Mouse (Mus musculus) C2C12 (cell line): ENCODE results near the gene Rgs6. TPM values are rescaled to one million over a fixed set of nuclear protein-coding genes. Genes with fewer than 3 reads are reported as not detected.

Experiments used
- H3K27me3 ChIP-seq: one replicate; pipeline ENCODE4 v1.6.1; 2011; ENCODE audit not compliant: control insufficient read depth, insufficient read depth, insufficient read length
- H3K36me3 ChIP-seq: one replicate; pipeline ENCODE4 v1.6.1; 2011; ENCODE audit not compliant: control insufficient read depth, insufficient read depth
- H3K4me3 ChIP-seq: one replicate; pipeline ENCODE4 v1.5.1; 2011; ENCODE audit warnings: mild to moderate bottlenecking, control low read depth; ENCODE audit not compliant: poor library complexity, insufficient read depth, severe bottlenecking
- H3K79me2 ChIP-seq: one replicate; pipeline ENCODE4 v1.6.1; 2011; ENCODE audit not compliant: control insufficient read depth, insufficient read depth
- H3K79me3 ChIP-seq: one replicate; pipeline ENCODE4 v1.6.1; 2011; ENCODE audit warnings: low read depth, control low read depth
- H3ac ChIP-seq: one replicate; pipeline ENCODE3; 2011; ENCODE audit warnings: low read depth; ENCODE audit not compliant: control insufficient read depth, insufficient read length
- CEBPB ChIP-seq: IDR thresholded peaks from one replicate; pipeline ENCODE4 v1.6.1; 2011; ENCODE audit warnings: low read depth, mild to moderate bottlenecking, control low read depth, moderate library complexity
- CTCF ChIP-seq: IDR thresholded peaks from one replicate; pipeline ENCODE4 v1.5.1; 2011; ENCODE audit not compliant: control insufficient read depth, insufficient read depth, insufficient read length
- FOSL1 ChIP-seq: IDR thresholded peaks from one replicate; pipeline ENCODE4 v1.8.0; 2011; ENCODE audit warnings: mild to moderate bottlenecking, low read length; ENCODE audit not compliant: poor library complexity, insufficient read depth, severe bottlenecking
- MAX ChIP-seq: IDR thresholded peaks from one replicate; pipeline ENCODE4 v1.6.1; 2011; ENCODE audit warnings: mild to moderate bottlenecking, control low read depth
- MYOD1 ChIP-seq: IDR thresholded peaks from one replicate; pipeline ENCODE4 v1.6.1; 2011; ENCODE audit warnings: low read depth; ENCODE audit not compliant: control insufficient read depth, insufficient read length
- MYOG ChIP-seq: IDR thresholded peaks from one replicate; pipeline ENCODE4 v1.6.1; 2011; ENCODE audit not compliant: control insufficient read depth, insufficient read length; ENCODE audit errors: extremely low read depth
- USF1 ChIP-seq: IDR thresholded peaks from one replicate; pipeline ENCODE4 v1.6.1; 2011; ENCODE audit warnings: low read depth, mild to moderate bottlenecking, control low read depth, moderate library complexity
- polyA plus RNA-seq: library from polyadenylated mRNA; unstranded; fragments of >200 nt; fragmentation: generic; extraction: Trizol; gene quantifications from one replicate; pipeline ENCODE4 v1.2.1, GENCODE M21; 2012; ENCODE audit warnings: missing spikeins

The Rgs6 gene
- polyA plus RNA-seq, 1 experiment, result not detected

DNA sequence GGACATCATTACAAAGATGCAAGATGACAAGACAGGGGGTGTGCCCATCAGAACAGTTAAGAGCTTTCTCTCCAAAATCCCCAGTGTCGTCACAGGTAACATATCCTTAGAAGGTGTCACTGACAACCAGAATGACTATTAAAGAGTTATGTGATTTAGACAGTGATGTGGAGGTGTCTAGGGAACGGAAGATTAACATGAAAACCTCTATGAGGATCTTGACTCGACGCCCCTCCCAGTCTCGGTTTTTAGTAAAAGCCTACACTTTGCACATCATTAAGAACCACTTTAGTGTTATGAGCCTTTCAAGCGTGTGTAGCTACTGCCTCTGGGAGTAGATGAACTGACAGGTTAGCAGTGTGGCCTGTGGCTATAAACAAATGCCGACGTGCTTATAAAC is 397.2 kb downstream of the Rgs6 start:
- no peaks in the 10 kb centered on the region for H3K79me2 ChIP-seq
- H3ac ChIP-seq, result no peak overlapping the region
- no peak for TF ChIP-seq CEBPB
- no peak for TF ChIP-seq MAX
- TF ChIP-seq USF1, result no peak
- TF ChIP-seq CTCF, result no peak
- no peak for TF ChIP-seq MYOG
- TF ChIP-seq MYOD1, result no peak
- no peak for TF ChIP-seq FOSL1
- H3K4me3 ChIP-seq, result no peak overlapping the region
- H3K36me3 ChIP-seq, result no peaks in the 10 kb centered on the region
- no peaks in the 10 kb centered on the region for H3K27me3 ChIP-seq
- no peaks in the 10 kb centered on the region for H3K79me3 ChIP-seq

GRCm38 (mm10) chr12:82987661-82988060 is 399.6 kb downstream of the Rgs6 start:
- Histone ChIP-seq H3K36me3 (no peaks in the 10 kb centered on the region), H3K79me2 (no peaks in the 10 kb centered on the region), H3K79me3 (no peaks in the 10 kb centered on the region), H3K4me3 (no peak overlapping the region), H3ac (no peak overlapping the region), H3K27me3 (no peaks in the 10 kb centered on the region)
- TF ChIP-seq MYOD1 (no peak), MYOG (no peak), MAX (no peak), CEBPB (no peak), FOSL1 (no peak), CTCF (no peak), USF1 (no peak)

DNA sequence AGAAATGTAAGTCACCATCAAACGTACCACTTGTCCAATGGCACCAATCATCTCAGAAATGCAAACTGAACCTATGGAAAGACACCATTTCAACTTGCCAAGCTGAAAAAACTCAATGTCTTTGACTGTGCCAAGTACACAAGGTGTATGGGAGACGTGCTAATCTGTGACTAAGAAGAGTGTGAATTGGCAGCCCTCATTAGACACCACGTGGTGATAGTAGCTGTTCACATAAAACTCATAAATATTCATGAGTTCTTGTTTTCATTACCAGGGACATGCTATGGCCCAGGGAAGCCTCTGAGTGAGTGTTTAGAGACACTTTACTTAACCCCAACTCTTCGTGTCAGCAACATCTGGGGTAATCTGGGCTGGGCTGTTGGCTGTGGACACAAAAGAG is 405.8 kb downstream of the Rgs6 start:
- Histone ChIP-seq H3K36me3 (no peaks in the 10 kb centered on the region), H3K27me3 (no peaks in the 10 kb centered on the region), H3K4me3 (no peak overlapping the region), H3K79me3 (no peaks in the 10 kb centered on the region), H3ac (no peak overlapping the region), H3K79me2 (no peaks in the 10 kb centered on the region)
- TF ChIP-seq MYOD1, result no peak
- no peak for TF ChIP-seq FOSL1
- no peak for TF ChIP-seq CEBPB
- no peak for TF ChIP-seq MAX
- TF ChIP-seq MYOG, result no peak

DNA sequence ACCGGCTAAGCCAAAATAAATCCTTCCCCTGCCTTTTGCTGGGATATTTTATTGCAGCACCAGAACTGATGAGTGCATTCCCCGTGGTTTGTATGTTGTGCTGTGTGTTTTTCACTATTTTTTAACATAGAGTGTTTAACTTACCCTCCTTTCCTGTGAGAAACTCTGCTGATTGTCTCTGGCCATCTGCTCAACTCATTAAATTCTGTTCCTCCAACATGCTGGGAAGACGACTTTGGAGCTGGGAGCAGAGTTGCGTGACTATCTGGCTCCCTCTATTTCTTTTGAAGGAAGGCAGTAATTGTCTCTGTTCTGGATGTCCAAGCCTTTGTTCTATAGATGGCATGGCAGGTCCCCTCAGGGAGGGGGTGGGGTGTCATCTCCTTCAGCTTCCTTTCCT is 408.7 kb downstream of the Rgs6 start:
- H3K79me3 ChIP-seq, result no peaks in the 10 kb centered on the region
- no peak overlapping the region for H3K4me3 ChIP-seq
- TF ChIP-seq FOSL1 (no peak), MAX (no peak), USF1 (no peak)
- H3K27me3 ChIP-seq, result no peaks in the 10 kb centered on the region
- H3K36me3 ChIP-seq, result no peaks in the 10 kb centered on the region
- no peaks in the 10 kb centered on the region for H3K79me2 ChIP-seq
- H3ac ChIP-seq, result no peak overlapping the region

DNA sequence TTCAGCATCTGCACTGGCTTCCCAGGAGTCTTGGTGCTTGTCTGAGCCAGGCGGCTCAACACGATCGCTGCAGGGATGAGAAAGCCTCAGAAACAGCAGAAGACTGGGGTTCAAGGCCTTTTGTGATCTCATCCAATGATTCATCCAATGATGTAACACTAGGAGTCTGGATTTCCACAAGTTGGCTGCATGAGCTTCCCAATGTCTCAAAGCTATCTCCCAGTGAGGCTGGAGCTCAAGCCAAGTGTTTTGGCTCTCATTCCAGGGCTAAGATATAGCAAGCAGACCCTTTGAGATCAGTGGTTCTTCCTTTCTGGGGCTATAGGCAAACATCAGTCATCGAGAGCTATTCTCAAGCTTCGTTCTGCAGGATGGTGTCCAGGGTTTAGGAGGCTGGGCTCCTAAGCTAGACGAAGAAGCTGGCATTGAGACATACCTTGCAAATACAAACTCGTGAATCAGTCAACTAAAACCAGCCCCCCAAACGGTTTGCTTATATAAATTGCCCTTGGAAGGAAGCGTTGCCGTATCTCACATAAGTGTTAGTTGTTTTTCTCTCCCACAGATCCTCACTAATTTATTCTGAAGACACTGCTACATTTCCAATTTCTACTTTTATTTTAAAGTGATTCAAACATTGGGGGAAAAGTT is 410.7 kb downstream of the Rgs6 start:
- no peak overlapping the region for H3ac ChIP-seq
- H3K79me2 ChIP-seq, result no peaks in the 10 kb centered on the region
- TF ChIP-seq CEBPB (no peak), USF1 (no peak), FOSL1 (no peak), MYOG (no peak), CTCF (no peak), MAX (no peak), MYOD1 (no peak)

DNA sequence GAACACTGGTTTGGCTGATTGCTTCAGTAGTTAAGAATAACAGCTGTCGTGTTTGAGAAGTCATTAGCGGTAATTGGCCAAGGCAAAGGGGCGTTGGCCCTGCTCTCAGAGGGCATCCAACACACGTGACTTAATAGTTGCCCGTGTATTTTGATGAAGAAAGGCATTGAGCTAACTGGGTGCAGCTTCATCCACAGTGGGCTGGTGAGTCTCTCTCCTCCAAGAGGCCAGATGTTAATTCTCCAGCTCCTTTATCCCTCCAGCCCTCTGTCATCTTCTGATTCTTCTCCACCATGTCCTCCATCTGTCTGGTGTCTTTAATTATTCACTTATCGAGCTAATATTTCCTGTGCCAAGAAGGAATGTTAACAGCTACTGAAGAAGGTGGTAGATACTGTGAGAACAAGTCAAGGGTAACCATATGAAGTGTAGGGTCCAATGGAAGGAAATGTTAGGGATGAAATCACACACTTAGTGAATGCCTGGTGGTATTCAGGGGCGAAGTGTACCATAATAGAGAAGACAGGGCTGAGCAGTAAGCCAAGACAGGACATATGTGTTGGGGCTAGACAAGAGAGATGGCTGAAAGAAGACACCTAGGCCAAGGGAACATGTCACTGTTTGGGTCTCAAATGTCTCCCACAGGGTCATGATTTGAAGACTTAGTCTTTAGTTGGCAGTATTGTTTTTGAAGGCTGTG is 411.4 kb downstream of the Rgs6 start:
- no peak overlapping the region for H3ac ChIP-seq
- H3K27me3 ChIP-seq, result no peaks in the 10 kb centered on the region
- H3K79me2 ChIP-seq, result no peaks in the 10 kb centered on the region
- no peaks in the 10 kb centered on the region for H3K36me3 ChIP-seq
- H3K4me3 ChIP-seq, result no peak overlapping the region
- TF ChIP-seq FOSL1, result no peak
- TF ChIP-seq MYOG, result no peak
- no peak for TF ChIP-seq USF1
- no peak for TF ChIP-seq MAX
- no peak for TF ChIP-seq MYOD1
- no peak for TF ChIP-seq CEBPB
- TF ChIP-seq CTCF, result no peak
- no peaks in the 10 kb centered on the region for H3K79me3 ChIP-seq

More for the DNA sequence above, 410.7 kb downstream of the Rgs6 start:
- Histone ChIP-seq H3K36me3 (no peaks in the 10 kb centered on the region), H3K79me3 (no peaks in the 10 kb centered on the region), H3K27me3 (no peaks in the 10 kb centered on the region), H3K4me3 (no peak overlapping the region)
